Mouse (Mus musculus): Measurements from ENCODE around the gene Zbtb38. TPM values are rescaled to one million over a fixed set of nuclear protein-coding genes. Genes with fewer than 3 reads are reported as not detected.

Gene Zbtb38
- polyA plus RNA-seq, 1 experiment from 2014 or later = 34.2 TPM

- H3K4me3 ChIP-seq (ENCODE audit: control insufficient read depth in 1 of 2, insufficient read depth in 1 of 2, low read depth in 1 of 2, low read length in 2 of 2) = no peak overlapping the region
- no peak overlapping the region for H3K9ac ChIP-seq (ENCODE audit: low read length)
- ATAC-seq (ENCODE audit: insufficient number of reproducible peaks, insufficient read depth, low FRiP score, low read depth) = no peak
- H3K36me3 ChIP-seq (ENCODE audit: control insufficient read depth, insufficient read depth, low read length) = no peaks in the 10 kb centered on the region
- no peaks in the 10 kb centered on the region for H3K9me3 ChIP-seq (ENCODE audit: control insufficient read depth, low read length)
- H3K27ac ChIP-seq (replicated peaks in 1 of 2; ENCODE audit: control insufficient read depth in 1 of 2, insufficient read depth in 1 of 2, low read depth in 2 of 2, low read length in 2 of 2) = no peak overlapping the region
- no peaks in the 10 kb centered on the region; the same call in 1 of the 2 replicates for H3K27me3 ChIP-seq (ENCODE audit: control insufficient read depth, insufficient read depth, low read length)
- WGBS = 82% methylated on average over 2 of the region's 2 CpGs
- H3K4me2 ChIP-seq (ENCODE audit: low read length) = no peak overlapping the region
- peaks cover 2 to 5% of the 10 kb centered on the region in 2 experiments; a peak in 3 of 4 replicates for H3K4me1 ChIP-seq (ENCODE audit: control insufficient read depth in 2 of 2, insufficient read depth in 2 of 2, low read length in 2 of 2)
Measured at GRCm38 (mm10) chr9:96633771-96634170, 118.9 kb downstream of the Zbtb38 start.

Other genes with a start within 250 kb of the Zbtb38 start
- gene Gm28729, start 227.6 kb downstream of the Zbtb38 start, polyA plus RNA-seq (2014; fragmentation: Nextera tagmentation; extraction: Ambion mirVana) = not detected in 2 replicates
- gene Rasa2, start 121.2 kb downstream of the Zbtb38 start, polyA plus RNA-seq (2014; fragmentation: Nextera tagmentation; extraction: Ambion mirVana) = 12.6 and 14.2 TPM in 2 replicates
- 41.1 and 41.3 TPM in 2 replicates for gene Pxylp1, start 139.8 kb upstream of the Zbtb38 start, polyA plus RNA-seq (2014; fragmentation: Nextera tagmentation; extraction: Ambion mirVana)